Mouse (Mus musculus) spleen, postnatal 4 days (tissue): ENCODE results near the gene Lrrc47.

Experiments
- DNase-seq, 2 experiments: peaks; one replicate each; pipeline ENCODE4 v3.0.0; 2022; ENCODE audit warnings: low spot score in 2 of 2

The Lrrc47 gene

DNA sequence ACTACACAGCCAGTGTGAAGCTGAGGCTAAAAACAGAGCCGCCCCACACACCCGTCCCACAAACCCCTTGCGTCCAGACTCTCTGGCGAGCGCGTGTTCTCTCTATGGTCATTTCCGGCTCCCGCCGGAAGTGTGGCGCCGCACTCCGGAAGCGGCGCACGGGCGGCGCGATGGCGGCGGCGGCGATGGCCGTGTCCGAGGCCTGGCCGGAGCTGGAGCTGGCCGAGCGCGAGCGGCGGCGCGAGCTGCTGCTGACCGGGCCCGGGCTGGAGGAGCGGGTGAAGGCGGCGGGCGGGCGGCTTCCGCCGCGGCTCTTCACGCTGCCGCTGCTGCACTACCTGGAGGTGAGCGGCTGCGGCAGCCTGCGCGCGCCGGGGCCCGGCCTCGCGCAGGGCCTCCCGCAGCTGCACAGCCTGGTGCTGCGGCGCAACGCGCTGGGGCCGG is at the start of gene Lrrc47:
Gene Lrrc47, plus strand, starts transcription at position 86 of the 444 bp plus-strand sequence.
- peak; percentile 80 to 88 for DNase-seq

DNA sequence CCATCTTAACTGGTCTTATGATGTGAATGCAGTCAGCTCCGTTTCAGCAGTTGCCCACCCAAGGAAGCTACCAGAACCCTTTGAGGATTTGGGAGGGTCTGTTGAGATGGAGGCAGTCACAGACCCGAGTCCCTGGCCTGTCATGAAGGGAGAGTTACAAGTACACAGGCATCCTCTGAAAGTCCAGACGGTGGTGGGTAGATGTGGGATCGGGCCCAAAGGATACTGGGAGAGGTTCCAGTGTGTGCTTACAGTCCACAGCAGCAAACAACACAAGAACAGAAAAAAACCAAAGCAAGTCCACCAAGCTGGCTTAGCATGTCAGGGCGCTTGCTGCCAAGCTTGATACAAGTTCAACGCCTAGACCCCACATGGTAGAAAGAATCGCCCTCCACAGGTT is 48.9 kb upstream of the Lrrc47 start:
- DNase-seq: no peak

DNA sequence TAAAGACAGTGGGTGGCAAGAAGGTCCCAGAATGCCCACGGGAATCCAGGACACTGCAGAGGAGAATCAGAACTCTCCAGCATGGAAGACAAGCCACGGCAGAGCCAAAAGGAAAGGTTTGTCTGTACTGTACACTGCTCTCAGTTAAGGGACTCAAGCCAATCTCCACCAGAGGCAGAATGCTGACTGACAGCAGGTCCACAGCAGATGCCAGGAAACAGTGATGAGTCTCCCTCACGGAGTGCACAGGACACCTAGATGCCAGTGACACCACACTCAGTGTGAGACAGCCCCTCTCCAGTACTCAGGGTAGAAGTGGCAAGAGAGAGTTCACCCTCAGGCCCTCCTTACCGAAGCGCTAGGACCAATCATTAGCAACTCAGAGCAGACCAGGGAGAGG is 44.9 kb upstream of the Lrrc47 start:
- DNase-seq: no peak

DNA sequence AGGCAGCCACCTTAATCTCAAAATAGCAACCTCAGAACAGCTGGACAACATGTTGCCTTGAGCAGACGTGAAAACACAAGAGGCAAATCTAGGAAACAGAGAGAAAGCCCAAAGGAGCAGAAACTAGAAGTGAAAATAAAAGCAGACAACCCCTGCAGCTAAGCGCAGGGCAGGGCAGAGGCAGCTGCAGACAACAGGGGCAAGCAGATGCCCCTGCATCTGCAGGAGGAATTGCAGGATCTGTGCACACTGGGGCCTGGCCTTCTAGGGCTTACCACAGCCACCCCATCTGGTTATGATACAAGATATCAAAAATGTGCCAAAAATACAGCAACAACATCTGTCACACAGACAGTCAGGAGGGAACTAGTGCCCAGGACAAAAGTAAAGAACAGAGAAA is 44.0 kb upstream of the Lrrc47 start:
- no peak for DNase-seq

DNA sequence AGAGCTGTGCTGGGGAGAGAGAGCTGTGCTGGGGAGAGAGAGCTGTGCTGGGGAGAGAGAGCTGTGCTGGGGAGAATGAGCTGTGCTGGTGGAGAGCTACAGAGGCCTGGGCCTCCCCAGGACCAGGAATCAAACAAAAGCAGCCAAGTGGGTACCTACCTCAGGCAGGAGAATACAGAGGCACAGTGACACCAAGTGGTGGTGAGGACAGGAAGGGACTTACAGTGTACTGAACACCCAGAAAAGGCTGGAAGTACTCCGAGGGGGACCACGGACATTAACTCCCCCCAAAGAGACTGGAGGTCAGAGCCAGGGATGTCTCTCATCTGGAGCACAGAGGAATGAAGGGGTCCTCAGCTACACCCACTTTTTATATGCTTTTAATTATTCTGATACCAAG is 43.5 kb upstream of the Lrrc47 start:
- DNase-seq: no peak

DNA sequence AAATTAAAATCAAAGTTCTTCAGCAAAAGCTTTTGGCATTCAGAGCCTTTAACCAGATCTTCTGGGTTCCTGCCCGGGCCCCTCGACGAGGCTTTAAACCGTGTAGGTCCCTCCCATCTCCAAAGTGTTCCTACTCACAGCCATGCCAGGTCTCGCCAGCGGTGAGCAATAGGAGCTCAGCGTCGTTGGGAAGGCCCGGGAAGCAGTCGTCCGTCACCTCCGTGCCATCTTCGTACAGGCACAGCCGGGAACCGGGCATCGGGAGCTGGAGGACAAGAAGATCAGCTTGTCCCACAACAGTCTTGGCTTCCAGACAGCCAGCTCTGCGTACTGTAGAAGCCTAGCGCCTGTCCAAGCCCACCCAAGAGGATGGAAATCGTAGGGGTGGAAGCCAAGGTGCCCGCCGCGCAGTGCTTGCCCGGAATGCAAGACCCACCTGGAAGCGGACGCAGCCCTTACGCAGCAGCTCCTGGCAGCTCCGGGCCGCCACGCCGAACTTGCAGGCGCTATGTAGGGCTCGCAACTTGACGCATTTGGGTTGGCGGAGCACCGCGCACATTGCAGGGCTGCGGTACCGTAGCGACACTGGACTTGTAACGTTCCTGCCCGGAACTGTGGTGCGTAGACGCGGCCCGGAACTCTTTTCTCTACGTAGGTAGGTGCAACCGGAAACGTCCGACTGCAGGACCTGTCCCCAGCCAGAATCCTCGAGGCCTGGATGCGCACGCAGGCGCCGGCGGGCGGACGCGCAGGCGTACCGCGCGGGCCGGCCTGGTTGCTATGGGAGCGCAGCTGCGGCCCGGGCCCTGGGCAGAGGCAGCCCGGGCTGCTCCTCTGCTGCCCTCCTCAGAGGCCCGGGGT is 36.9 kb upstream of the Lrrc47 start, which contains the start of the genes Dffb and Cep104:
Gene Dffb, minus strand, starts transcription at position 696 of the 861 bp plus-strand sequence.
Gene Cep104, plus strand, starts transcription at position 764 of the 861 bp plus-strand sequence.
- peak; percentile 92 to 98 for DNase-seq

DNA sequence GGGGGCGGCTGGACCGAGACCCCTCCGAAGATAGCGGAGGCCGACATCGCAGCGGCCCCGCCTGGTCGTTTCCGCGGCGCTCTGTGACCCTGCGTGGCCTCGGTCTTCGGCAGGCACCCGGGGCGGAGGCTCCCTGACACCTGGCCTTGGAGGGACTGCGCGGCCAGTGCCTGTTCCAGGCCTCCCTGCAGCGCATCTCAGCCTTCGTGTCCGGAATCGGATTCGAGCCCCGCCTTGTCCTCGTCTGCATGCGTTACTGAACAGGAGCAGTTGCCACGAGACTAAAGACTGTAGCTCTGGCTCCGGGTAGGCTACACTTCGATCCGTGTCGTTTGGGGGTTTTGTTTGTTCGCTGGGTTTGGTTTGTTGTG is 36.3 kb upstream of the Lrrc47 start:
- no peak for DNase-seq

DNA sequence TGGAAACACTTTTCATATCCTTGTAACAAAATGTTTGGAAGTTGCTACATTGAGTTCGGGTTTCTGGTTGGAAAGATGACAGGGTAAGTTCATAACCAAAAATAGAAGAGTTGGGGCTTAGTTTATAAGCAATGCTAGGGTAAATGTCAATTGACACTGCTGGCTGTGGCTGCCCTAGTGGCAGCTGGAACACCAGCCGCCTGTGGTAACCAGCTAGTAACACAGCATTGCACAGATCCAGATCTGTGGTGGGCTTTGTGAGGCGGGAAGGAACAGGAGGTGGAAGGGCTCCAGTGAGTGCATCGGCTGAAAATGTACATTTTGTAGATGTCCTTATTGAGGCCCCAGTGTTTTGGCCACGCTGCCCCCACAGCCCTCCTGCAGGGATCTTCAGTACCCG is 35.8 kb upstream of the Lrrc47 start:
- no peak for DNase-seq

DNA sequence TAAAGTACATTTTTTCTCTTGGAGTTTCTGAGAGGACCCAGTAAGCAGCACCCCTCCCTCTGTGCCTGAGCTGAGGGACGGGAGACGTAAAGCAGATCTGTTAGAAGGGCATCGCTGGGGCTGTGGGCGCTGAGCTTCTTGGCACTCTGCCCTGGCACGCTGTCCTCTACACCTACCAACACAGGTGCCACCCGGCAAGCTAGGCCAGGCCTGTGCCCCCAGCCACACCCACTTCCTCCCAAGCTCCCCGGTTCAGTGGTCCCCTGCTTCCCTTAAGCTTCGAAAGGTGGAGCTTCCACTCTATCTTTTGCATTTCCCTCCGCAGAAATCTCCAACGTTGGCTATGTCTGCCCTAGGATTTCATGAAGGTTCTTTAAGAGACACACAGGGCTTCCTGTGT is 32.3 kb upstream of the Lrrc47 start:
- peak in 1 of 2 experiments; percentile 31 for DNase-seq

DNA sequence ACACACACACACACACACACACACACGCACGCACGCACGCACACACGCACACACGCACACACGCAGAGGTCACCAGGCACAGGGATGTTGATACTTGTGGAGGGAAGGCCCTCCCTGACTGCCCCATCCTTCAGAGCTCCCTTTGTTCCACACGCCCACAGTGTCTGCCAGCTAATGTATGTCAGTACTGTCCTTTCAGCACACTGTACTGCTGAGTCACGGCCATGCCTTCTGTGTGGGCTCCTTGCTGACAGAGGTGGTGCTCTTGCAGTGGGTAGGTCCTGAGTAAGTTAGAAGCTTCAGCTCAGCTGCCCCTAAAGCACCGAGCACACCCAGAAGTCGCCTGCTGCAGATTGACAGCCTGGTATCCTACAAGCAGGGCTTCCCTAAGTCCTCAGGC is 31.1 kb upstream of the Lrrc47 start:
- no peak for DNase-seq

DNA sequence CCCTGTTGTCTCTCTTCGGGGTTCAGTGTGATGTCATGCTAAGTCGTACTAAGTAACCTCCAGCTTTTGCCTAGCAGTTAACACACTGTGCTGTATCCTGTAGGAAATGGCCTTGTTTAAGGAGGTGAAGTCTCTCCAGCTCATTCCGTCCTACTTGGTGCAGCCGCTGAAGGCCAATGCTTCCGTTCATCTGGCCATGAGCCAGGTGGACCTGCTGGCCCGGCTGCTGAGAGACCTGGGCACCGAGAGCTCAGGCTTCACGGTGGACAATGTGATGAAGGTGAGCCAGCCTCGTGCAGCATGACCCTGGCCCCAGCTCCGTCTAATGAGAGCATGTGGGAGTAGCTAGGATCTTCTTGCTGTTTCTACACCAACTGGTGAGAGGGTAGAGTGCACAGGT is 18.8 kb upstream of the Lrrc47 start:
- no peak for DNase-seq

DNA sequence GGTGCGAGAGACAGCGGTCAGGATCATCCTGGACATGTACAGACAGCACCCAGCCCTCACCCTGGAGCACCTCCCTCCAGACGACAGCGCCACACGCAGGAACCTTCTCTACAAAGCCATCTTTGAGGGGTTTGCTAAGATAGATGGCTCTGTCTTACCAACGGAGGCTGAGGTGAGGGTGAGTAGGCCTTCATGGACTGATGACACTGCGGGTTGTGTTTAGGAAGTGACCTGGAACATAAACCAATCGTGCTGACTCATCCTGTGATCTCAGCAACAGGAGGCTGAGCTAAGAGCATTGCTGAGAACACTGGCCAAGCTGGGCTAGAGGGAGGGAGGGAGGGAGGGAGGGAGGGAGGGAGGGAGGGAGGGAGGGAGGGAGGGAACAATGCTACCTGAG is 18.0 kb upstream of the Lrrc47 start:
- DNase-seq: no peak

DNA sequence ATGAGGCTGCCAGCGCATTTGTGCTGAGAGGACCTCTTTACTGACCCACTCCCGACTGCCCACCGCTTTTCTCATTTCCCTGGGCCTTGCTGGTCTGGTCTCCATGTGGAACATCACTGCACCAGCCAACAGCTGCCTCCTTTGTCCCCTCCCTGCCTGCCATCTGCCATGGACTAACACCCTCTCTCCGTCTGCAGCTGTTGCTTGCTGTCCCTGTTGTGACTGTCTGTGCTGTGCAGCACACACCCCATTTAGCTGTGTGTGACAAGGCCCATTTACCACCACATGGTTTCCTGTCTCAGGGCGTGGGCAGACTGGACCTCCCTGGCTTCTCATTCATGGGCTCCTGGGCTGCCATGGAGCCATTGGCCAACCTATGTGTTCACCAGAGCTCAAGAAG is 6.0 kb upstream of the Lrrc47 start:
- DNase-seq: no peak

DNA sequence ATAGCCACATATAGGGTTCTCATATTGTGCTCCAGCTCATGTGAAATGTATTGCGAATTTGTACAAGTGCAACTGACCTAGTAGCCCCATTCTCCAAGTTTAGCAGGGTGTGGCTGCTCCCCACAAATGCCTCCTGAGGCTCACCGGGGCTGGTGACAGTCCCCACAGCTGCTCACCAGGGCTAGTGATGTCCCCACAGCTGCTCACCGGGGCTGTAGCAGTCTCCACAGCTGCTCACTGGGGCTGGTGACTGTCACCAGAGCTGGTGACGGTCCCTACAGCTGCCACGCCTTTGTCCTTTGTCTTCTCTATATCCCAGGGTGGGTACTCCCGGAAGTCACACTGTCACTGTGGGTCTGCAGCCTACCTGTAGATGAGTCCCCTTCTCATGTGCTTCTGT is 5.3 kb upstream of the Lrrc47 start:
- DNase-seq: no peak

DNA sequence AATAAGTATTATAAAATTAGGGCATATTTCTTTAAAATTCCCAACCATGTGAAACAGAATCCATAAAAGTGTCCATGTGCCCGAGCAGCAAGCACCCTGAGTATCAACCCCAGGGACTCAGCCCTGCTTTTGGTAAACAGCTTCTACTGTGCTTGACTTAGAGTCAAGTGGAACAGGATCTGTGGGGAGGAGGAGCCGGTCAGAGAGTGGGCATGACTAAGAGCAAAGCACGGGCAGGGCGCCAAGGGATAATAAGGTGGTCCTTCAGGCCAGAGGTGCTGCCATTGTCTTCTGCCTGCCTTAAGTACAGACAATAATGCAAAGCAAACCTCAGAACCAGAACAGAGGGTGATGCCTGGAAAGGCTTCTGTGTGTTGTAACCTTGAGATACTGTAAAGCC is 3.8 kb upstream of the Lrrc47 start:
- no peak for DNase-seq

DNA sequence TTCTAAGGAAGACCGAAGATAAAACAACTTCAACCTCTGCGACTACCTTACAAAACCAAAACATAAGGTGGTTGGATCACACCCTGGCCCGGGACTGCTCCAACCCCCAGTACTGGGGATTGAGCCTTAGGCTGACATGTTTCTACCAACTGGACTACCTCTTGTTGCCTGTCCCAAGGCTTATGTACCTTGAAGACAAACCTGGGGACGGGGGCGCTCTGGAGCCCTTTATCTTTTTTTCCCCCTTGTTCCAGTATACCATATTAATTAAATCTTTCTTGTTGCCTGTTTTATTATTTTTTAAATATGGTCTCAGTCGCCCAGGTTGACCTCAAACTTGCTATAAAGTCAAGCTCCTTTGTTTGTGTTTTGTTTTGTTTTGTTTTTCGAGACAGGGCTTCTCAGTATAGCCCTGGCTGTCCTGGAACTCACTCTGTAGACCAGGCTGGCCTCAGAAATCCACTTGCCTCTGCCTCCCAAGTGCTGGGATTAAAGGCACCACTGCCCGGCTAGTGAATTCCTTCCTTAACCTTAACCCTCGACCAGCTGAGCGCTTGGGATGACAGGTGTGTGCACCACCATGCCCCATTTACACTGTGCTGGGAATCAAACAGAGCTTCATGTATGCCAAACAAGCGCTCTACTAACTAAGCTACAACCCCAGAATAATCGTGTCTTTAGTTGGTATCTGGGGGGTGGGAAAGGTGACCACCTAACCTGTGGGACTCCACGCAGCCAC is 455 bp upstream of the Lrrc47 start:
- DNase-seq: no peak

DNA sequence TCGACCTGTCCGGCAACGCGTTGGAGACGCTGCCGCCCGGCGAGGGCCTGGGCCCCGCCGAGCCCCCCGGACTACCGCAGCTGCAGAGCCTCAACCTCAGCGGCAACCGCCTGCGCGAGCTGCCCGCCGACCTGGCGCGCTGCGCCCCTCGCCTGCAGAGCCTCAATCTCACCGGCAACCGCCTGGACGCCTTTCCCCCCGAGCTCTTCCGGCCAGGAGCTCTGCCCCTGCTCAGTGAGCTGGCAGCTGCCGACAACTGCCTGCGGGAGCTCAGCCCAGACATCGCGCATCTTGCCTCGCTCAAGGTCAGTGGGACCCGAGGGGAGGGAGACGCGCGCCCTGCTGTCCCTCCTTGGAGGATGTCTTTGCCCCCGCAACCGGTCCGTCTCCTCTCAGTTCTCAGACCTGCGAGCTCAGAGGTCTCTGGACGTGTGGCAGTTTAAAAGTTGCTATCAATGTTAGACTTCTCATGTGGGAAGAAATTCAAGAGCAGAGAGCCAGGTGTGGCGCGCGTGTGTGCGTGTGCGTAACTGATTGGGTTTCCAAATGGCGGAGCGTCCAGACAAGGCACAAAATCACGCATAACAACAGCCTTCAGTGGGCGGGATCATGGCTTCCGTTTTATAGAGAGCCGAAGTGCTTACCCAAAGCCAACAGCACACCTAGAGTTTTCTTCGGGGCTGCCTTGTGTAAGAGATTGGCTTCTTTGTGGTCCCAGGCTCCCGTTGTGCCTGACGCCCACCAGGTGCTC is 776 bp downstream of the Lrrc47 start:
- DNase-seq: peak; percentile 25 to 72

DNA sequence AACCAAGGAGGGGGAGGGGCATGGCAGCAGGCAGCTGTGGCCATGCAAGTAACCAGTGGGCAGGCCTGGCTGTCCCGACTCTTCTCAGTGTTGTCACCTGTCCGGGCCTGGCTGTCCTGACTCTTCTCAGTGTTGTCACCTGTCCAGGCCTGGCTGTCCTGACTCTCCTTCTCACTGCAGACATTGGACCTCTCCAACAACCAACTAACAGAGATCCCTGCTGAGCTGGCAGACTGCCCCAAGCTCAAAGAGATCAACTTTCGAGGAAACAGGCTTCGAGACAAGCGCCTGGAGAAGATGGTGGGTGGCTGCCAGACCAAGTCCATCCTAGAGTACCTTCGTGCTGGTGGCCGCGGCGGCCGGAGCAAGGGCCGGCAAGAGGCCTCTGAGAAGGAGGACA is 3.9 kb downstream of the Lrrc47 start:
- no peak for DNase-seq

DNA sequence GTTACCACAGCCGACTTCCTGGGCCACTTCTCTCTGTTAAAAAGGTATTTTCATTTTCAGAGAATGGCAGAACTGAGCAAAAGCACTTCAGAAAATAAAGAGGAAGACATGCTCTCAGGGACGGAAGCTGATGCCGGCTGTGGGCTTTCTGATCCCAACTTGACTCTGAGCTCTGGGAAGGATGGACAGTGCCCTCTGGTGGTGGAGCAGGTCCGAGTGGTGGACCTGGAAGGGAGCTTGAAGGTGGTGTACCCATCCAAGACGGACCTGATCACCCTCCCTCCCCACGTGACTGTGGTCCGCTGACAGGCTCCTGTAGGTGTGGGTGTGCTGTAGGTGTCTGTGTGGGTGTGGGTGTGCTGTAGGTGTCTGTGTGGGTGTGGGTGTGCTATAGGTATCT is 8.0 kb downstream of the Lrrc47 start:
- peak; percentile 64 to 82 for DNase-seq

DNA sequence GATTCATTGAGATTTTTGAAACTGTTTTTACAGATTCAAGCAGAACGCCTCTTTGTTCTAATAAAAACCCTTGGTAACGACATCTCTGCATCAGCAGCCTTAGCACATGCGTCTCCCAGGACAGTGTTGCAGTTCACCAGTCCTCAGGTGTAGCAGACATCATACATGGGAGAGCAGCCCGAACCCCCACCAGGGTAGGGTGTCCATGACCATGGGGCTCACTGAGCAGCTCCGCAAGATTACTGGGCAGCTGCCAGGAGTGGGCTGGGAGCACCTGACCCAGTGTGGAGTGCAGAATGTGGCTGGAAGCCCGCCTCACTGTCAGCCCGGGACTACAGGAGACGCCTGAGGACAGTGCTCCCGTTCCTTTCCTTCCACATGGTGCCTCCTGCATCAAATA is 9.9 kb downstream of the Lrrc47 start:
- no peak for DNase-seq

DNA sequence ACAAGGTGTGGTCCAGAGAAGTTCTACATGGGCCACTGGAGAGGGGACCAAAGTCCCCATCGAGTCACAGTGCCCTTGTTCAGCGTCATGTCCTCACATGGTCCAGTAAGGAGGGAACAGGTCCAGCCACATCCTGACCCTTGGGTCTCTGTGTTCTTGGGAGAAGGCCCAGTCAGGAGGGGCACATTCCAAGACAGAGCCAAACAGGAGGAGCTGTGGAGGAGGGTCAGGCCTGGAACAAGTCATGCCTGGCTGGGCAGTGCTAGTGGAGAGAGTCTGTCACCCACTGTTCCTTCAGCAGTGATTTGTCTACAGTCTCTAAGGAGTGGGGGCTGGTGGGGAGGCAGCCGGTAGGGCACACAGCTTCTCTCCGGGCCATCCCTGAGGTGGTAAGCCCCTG is 10.9 kb downstream of the Lrrc47 start:
- no peak for DNase-seq

DNA sequence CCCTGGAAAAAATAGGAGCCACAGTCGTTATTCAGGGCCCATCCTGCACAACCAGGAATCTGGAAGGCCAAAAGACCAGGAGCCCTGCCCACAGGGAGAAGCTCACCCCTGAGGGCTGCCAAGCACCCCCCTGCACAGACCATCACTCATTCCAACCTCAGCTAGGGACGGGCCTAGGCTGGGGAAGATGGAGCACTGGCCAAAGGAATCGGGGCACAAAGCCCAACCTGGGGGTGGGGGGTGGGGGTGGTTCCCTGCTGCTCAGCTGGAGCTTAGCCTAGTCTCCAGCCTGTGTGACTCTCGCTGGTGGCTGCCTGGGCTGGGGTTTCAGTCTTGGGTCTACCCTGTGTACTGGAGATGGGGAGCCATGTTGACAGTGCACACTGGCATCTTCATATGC is 11.3 kb downstream of the Lrrc47 start:
- no peak for DNase-seq
